Comparison of ENCODE assay signal across 33 mouse cellular contexts in the genomic region with DNA sequence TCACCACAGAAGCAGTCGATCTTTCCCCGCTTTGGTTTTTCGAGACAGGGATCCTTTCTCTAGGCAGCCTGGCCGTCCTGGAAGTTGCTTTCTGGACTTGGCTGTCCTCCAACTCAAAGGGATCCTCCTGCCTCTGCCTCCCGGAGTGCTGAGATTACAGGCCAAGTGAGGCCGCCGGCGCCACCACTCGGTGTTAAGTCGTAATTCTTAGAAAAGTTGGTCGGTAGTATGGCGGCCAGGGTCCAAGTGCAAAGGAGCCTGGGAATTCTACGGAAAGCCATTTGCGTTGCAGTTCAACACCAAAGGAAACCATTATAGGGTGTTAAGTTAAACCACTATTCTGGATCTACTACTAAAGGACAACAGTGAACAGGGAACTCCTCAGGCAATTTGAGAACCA. TPM values are rescaled to one million over a fixed set of nuclear protein-coding genes. Genes with fewer than 3 reads are reported as not detected.
DNase-seq lines count a peak whose midpoint lies in the region; TF ChIP-seq lines count a peak whose summit lies in the region.
"Had no signal": no experiment of that assay in that cellular context is flagged by ENCODE, and none has a peak within 500 bp of the region (broad histone marks: within the 10 kb centered on the region; RNA-seq: fewer than 3 reads in every experiment).

No protein-coding gene starts in this region.

- H3K27me3 ChIP-seq in testis, adult 2 months (ENCODE audit: control insufficient read depth, insufficient read depth, low read length): no peaks in the 10 kb centered on the region
- H3K27me3 ChIP-seq: CH12.LX; forebrain, embryonic 13.5 days; hindbrain, embryonic 12.5 days; hindbrain, embryonic 15.5 days had no signal

- no peaks in the 10 kb centered on the region for H3K9me3 ChIP-seq in ES-E14 (ENCODE audit: control insufficient read depth, insufficient read depth, low read depth, low read length)
- H3K9me3 ChIP-seq: heart, embryonic 10.5 days; hindbrain, embryonic 12.5 days; hindbrain, embryonic 15.5 days had no signal

- DNase-seq in testis, postnatal 10 days (ENCODE audit: low spot score): no peak
- DNase-seq in ES-E14 (ENCODE audit: low read depth, low spot score) (no peak), ZHBTc4 (ENCODE audit: low read depth, low spot score) (peak; percentile 95)
- DNase-seq in left cerebral cortex, adult 8-10 months (ENCODE audit: low spot score in 2 of 2): no peak
- no peak for DNase-seq in right cerebral cortex, postnatal 4 days
- DNase-seq in c-Kit-positive CD71-positive TER-119-positive erythroid progenitor cells, embryonic 14.5 days (ENCODE audit: low spot score): no peak
- DNase-seq: adrenal gland, adult 2 months; adrenal gland, postnatal 25 days; B cell, adult 2 months; cerebellum, adult 9-10 months; cerebellum, postnatal 14 days; gastrocnemius, adult 2 months; gastrocnemius, postnatal 14 days; heart, adult 18-20 months had no signal

- H3K27ac ChIP-seq in testis, adult 2 months (ENCODE audit: control insufficient read depth, insufficient read depth, low read depth, low read length): peak overlapping the region; percentile 84
- H3K27ac ChIP-seq in ES-E14 (ENCODE audit: insufficient read depth, low read depth, low read length, poor library complexity, severe bottlenecking): peak overlapping the region; percentile 98
- H3K27ac ChIP-seq: forebrain, embryonic 10.5 days; forebrain, embryonic 13.5 days; gastrocnemius, adult 2 months; heart, embryonic 10.5 days; hindbrain, embryonic 12.5 days; hindbrain, embryonic 15.5 days had no signal

- TF ChIP-seq POLR2A in testis, adult 2 months (IDR thresholded peaks at IDR 0.05; ENCODE audit: control insufficient read depth, low read depth, low read length): peak; percentile 48

- H3K4me3 ChIP-seq in testis, adult 2 months (ENCODE audit: control insufficient read depth, low read depth, low read length): peak overlapping the region; percentile 99
- peak overlapping the region; percentile 98 to 99 for H3K4me3 ChIP-seq in ES-E14 (ENCODE audit: insufficient read depth in 1 of 2, low read depth in 1 of 2, low read length in 2 of 2, poor library complexity in 1 of 2, severe bottlenecking in 1 of 2)
- H3K4me3 ChIP-seq: forebrain, embryonic 10.5 days; forebrain, embryonic 13.5 days; gastrocnemius, adult 2 months; heart, embryonic 10.5 days; hindbrain, embryonic 12.5 days; hindbrain, embryonic 15.5 days had no signal

- TF ChIP-seq CTCF in testis, adult 2 months (IDR thresholded peaks at IDR 0.05; ENCODE audit: control insufficient read depth, insufficient read depth, insufficient replicate concordance, low read depth, low read length): no peak

- H3K9ac ChIP-seq in ES-E14 (ENCODE audit: insufficient read depth, low read depth, low read length, poor library complexity, severe bottlenecking): peak overlapping the region; percentile 96
- H3K9ac ChIP-seq: forebrain, embryonic 13.5 days; hindbrain, embryonic 12.5 days; hindbrain, embryonic 15.5 days had no signal

- peaks cover 11% of the 10 kb centered on the region for H3K4me1 ChIP-seq in testis, adult 2 months (ENCODE audit: control insufficient read depth, insufficient read depth, low read length)
- peaks cover 0 to 12% of the 10 kb centered on the region in 2 experiments; a peak in 2 of 4 replicates for H3K4me1 ChIP-seq in ES-E14 (ENCODE audit: control insufficient read depth in 2 of 2, insufficient read depth in 2 of 2, low read length in 2 of 2, poor library complexity in 1 of 2)
- H3K4me1 ChIP-seq: forebrain, embryonic 10.5 days; forebrain, embryonic 13.5 days; heart, embryonic 10.5 days; hindbrain, embryonic 12.5 days; hindbrain, embryonic 15.5 days had no signal

- in situ Hi-C loops in ES-E14 (cut with MboI; ENCODE audit: low sequenced_read_pairs in 2 of 2, unreplicated experiment in 2 of 2): no loop called here

- no peaks in the 10 kb centered on the region for H3K36me3 ChIP-seq in testis, adult 2 months (ENCODE audit: control insufficient read depth, insufficient read depth, low read length)
- peaks cover 36% of the 10 kb centered on the region for H3K36me3 ChIP-seq in ES-E14 (ENCODE audit: control insufficient read depth, insufficient read depth, low read length, poor library complexity, severe bottlenecking)
- H3K36me3 ChIP-seq: forebrain, embryonic 10.5 days; heart, embryonic 10.5 days; hindbrain, embryonic 12.5 days; hindbrain, embryonic 15.5 days had no signal

TF ChIP-seq in ES-E14, 5 proteins besides CTCF, POLR2A, EP300 and RAD21:
- TF ChIP-seq CHD2 (IDR thresholded peaks at IDR 0.05; ENCODE audit: low read depth, low read length) (no peak), ZC3H11A (IDR thresholded peaks at IDR 0.05; ENCODE audit: borderline replicate concordance, low read depth, low read length) (0 out of 2 replicates have a peak, but pooled peaks have one; percentile 14), ZNF384 (IDR thresholded peaks at IDR 0.05; ENCODE audit: low read depth, low read length) (no peak)

RNA-seq across cellular contexts. Expression of gene Zfp42, which starts 1.1 kb away (rescaled TPM):
- polyA plus RNA-seq in testis, adult 2 months (2012; rRNA removed): 3.8 and 4.0 TPM in 2 replicates
- total RNA-seq in ES-E14 (2012; rRNA removed): 412 and 503 TPM in 2 replicates
- not detected for total RNA-seq in left cerebral cortex, adult 8-10 months (2022)
- total RNA-seq: adrenal gland, adult 2 months; adrenal gland, postnatal 25 days; CH12.LX; gastrocnemius, adult 2 months; gastrocnemius, postnatal 14 days; gastrocnemius, postnatal 4 days; heart, adult 18-20 months; heart, postnatal 25 days; hematopoietic stem cell, adult 5-6 weeks; MEL had no signal
- polyA plus RNA-seq: adrenal gland, adult 2 months; brain, embryonic 14.5 days; embryonic facial prominence, embryonic 11.5 days; embryonic facial prominence, embryonic 14.5 days; forebrain, embryonic 10.5 days; forebrain, embryonic 13.5 days; forebrain, embryonic 16.5 days; frontal cortex, adult 2 months; heart, embryonic 10.5 days; heart, embryonic 14.5 days; heart, postnatal 0 days; hindbrain, embryonic 12.5 days; hindbrain, embryonic 15.5 days; intestine, postnatal 0 days had no signal

Comparison
In these comparisons a context has a peak if more than half of its experiments do, and no peak if none do; other contexts are left out.
1. RNA of gene Zfp42, which starts 1.1 kb away (total RNA-seq): 412 to 503 TPM in ES-E14; not detected in left cerebral cortex, adult 8-10 months; every median in the first group is over 100 times any median in the second.